Mouse (Mus musculus) myocyte (in vitro differentiated cells): ENCODE measurements around the gene Inpp4b. TPM values are rescaled to one million over a fixed set of nuclear protein-coding genes. Genes with fewer than 3 reads are reported as not detected.

Experiments used
- H3K27me3 ChIP-seq: one replicate; pipeline ENCODE4 v1.6.1; 2011; ENCODE audit not compliant: control insufficient read depth, insufficient read depth, insufficient read length
- H3K36me3 ChIP-seq: one replicate; pipeline ENCODE4 v1.6.1; 2011; ENCODE audit not compliant: control insufficient read depth, insufficient read depth
- H3K4me2 ChIP-seq: one replicate; pipeline ENCODE4 v1.6.1; 2011; ENCODE audit warnings: low read depth, control low read depth
- H3K4me3 ChIP-seq: one replicate; pipeline ENCODE4 v1.5.1; 2011; ENCODE audit warnings: mild to moderate bottlenecking, control low read depth, moderate library complexity
- H3K79me2 ChIP-seq: one replicate; pipeline ENCODE4 v1.6.1; 2011; ENCODE audit not compliant: control insufficient read depth, insufficient read depth
- H3ac ChIP-seq: one replicate; pipeline ENCODE4 v1.6.1; 2011; ENCODE audit not compliant: control insufficient read depth, insufficient read length
- CEBPB ChIP-seq: IDR thresholded peaks from 2 replicates; pipeline ENCODE4 v1.6.1; 2011; ENCODE audit warnings: mild to moderate bottlenecking, moderate library complexity; ENCODE audit not compliant: poor library complexity, insufficient read depth, severe bottlenecking
- E2F4 ChIP-seq: IDR thresholded peaks from one replicate; pipeline ENCODE4 v1.6.1; 2011; ENCODE audit warnings: mild to moderate bottlenecking, control low read depth, moderate library complexity; ENCODE audit not compliant: insufficient read depth
- MAX ChIP-seq: IDR thresholded peaks from one replicate; pipeline ENCODE4 v1.6.1; 2011; ENCODE audit warnings: low read depth, mild to moderate bottlenecking, control low read depth
- MYOD1 ChIP-seq, 3 experiments: IDR thresholded peaks; one replicate each; pipeline ENCODE4 v1.6.1; 2011; ENCODE audit warnings: control low read depth in 2 of 3, low read depth in 2 of 3, mild to moderate bottlenecking in 2 of 3, moderate library complexity in 1 of 3; ENCODE audit not compliant: insufficient read length in 2 of 3, control insufficient read depth in 1 of 3
- MYOG ChIP-seq, 3 experiments: IDR thresholded peaks; one replicate each; pipeline ENCODE4 v1.6.1; 2011; ENCODE audit warnings: control low read depth in 2 of 3, low read depth in 2 of 3, mild to moderate bottlenecking in 2 of 3; ENCODE audit not compliant: insufficient read length in 2 of 3, control insufficient read depth in 1 of 3, insufficient read depth in 1 of 3
- POLR2A ChIP-seq: IDR thresholded peaks from one replicate; pipeline ENCODE4 v1.6.1; 2011; ENCODE audit warnings: low read depth, mild to moderate bottlenecking, control low read depth, moderate library complexity; ENCODE audit not compliant: insufficient read length
- POLR2AphosphoS2 ChIP-seq: IDR thresholded peaks from one replicate; pipeline ENCODE4 v1.6.1; 2011; ENCODE audit warnings: low read depth, control low read depth; ENCODE audit not compliant: insufficient read length
- REST ChIP-seq: IDR thresholded peaks from one replicate; pipeline ENCODE4 v1.6.1; 2011; ENCODE audit warnings: mild to moderate bottlenecking, control low read depth, moderate library complexity; ENCODE audit not compliant: insufficient read depth, insufficient read length
- SRF ChIP-seq: IDR thresholded peaks from one replicate; pipeline ENCODE4 v1.6.1; 2011; ENCODE audit warnings: low read depth; ENCODE audit not compliant: control insufficient read depth, insufficient read length
- TCF12 ChIP-seq: IDR thresholded peaks from one replicate; pipeline ENCODE4 v1.6.1; 2011; ENCODE audit warnings: mild to moderate bottlenecking, control low read depth; ENCODE audit not compliant: poor library complexity, insufficient read depth, severe bottlenecking
- TCF3 ChIP-seq: IDR thresholded peaks from one replicate; pipeline ENCODE4 v1.6.1; 2011; ENCODE audit warnings: low read depth, control low read depth; ENCODE audit not compliant: insufficient read length
- USF1 ChIP-seq: IDR thresholded peaks from one replicate; pipeline ENCODE4 v1.6.1; 2011; ENCODE audit warnings: low read depth, mild to moderate bottlenecking, control low read depth, moderate library complexity
- polyA plus RNA-seq: library from polyadenylated mRNA; unstranded; fragments of >200 nt; fragmentation: generic; extraction: Trizol; gene quantifications from one replicate; pipeline ENCODE4 v1.2.1, GENCODE M21; 2012; ENCODE audit warnings: missing spikeins

Inpp4b gene
- polyA plus RNA-seq, 1 experiment: 5.6 TPM

GRCm38 (mm10) chr8:81859805-81860204 is 517.4 kb downstream of the Inpp4b start:
- H3K4me2 ChIP-seq: no peak overlapping the region
- no peaks in the 10 kb centered on the region for H3K36me3 ChIP-seq
- TF ChIP-seq E2F4 (no peak), SRF (no peak), MYOD1 (IDR thresholded peaks at IDR 0.05; ENCODE audit: control insufficient read depth in 1 of 3, insufficient read length in 2 of 3, low read depth in 2 of 3) (no peak), CEBPB (no peak), POLR2AphosphoS2 (no peak), MAX (no peak), TCF12 (no peak), REST (no peak), USF1 (no peak)
- H3ac ChIP-seq: no peak overlapping the region
- H3K27me3 ChIP-seq: no peaks in the 10 kb centered on the region
- H3K79me2 ChIP-seq: no peaks in the 10 kb centered on the region
- no peak overlapping the region for H3K4me3 ChIP-seq

- no peak for TF ChIP-seq TCF12
- TF ChIP-seq MYOD1 (IDR thresholded peaks at IDR 0.05; ENCODE audit: control insufficient read depth in 1 of 3, insufficient read length in 2 of 3, low read depth in 2 of 3): no peak
- TF ChIP-seq SRF: no peak
- TF ChIP-seq MYOG (IDR thresholded peaks at IDR 0.05; ENCODE audit: control insufficient read depth in 1 of 3, insufficient read depth in 1 of 3, insufficient read length in 2 of 3, low read depth in 2 of 3): no peak
- TF ChIP-seq POLR2A: no peak
- TF ChIP-seq CEBPB: no peak
- TF ChIP-seq POLR2AphosphoS2: no peak
- no peak for TF ChIP-seq REST
- TF ChIP-seq USF1: no peak
- TF ChIP-seq TCF3: no peak
- no peak for TF ChIP-seq MAX
- no peak for TF ChIP-seq E2F4
These were observed 519.0 kb downstream of the Inpp4b start for GRCm38 (mm10) chr8:81861311-81861710.

GRCm38 (mm10) chr8:81862738-81863137 is 520.4 kb downstream of the Inpp4b start:
- no peak overlapping the region for H3ac ChIP-seq
- no peak overlapping the region for H3K4me3 ChIP-seq
- H3K79me2 ChIP-seq: no peaks in the 10 kb centered on the region
- TF ChIP-seq REST (no peak), TCF12 (no peak), POLR2A (no peak), CEBPB (no peak), TCF3 (no peak), USF1 (no peak), MYOG (IDR thresholded peaks at IDR 0.05; ENCODE audit: control insufficient read depth in 1 of 3, insufficient read depth in 1 of 3, insufficient read length in 2 of 3, low read depth in 2 of 3) (no peak), E2F4 (no peak), MAX (no peak), SRF (no peak), MYOD1 (IDR thresholded peaks at IDR 0.05; ENCODE audit: control insufficient read depth in 1 of 3, insufficient read length in 2 of 3, low read depth in 2 of 3) (no peak), POLR2AphosphoS2 (no peak)
- H3K4me2 ChIP-seq: no peak overlapping the region
- H3K36me3 ChIP-seq: no peaks in the 10 kb centered on the region
- no peaks in the 10 kb centered on the region for H3K27me3 ChIP-seq

More at GRCm38 (mm10) chr8:81861311-81861710, 519.0 kb downstream of the Inpp4b start:
- Histone ChIP-seq H3K79me2 (no peaks in the 10 kb centered on the region), H3ac (no peak overlapping the region), H3K36me3 (no peaks in the 10 kb centered on the region), H3K4me2 (no peak overlapping the region), H3K27me3 (no peaks in the 10 kb centered on the region), H3K4me3 (no peak overlapping the region)

- H3K4me3 ChIP-seq: no peak overlapping the region
- H3K36me3 ChIP-seq: no peaks in the 10 kb centered on the region
- no peaks in the 10 kb centered on the region for H3K79me2 ChIP-seq
- H3K4me2 ChIP-seq: no peak overlapping the region
- no peaks in the 10 kb centered on the region for H3K27me3 ChIP-seq
- H3ac ChIP-seq: no peak overlapping the region
- TF ChIP-seq MYOG (IDR thresholded peaks at IDR 0.05; ENCODE audit: control insufficient read depth in 1 of 3, insufficient read depth in 1 of 3, insufficient read length in 2 of 3, low read depth in 2 of 3): no peak
- TF ChIP-seq CEBPB: no peak
- TF ChIP-seq TCF12: no peak
- no peak for TF ChIP-seq POLR2AphosphoS2
- no peak for TF ChIP-seq TCF3
- no peak for TF ChIP-seq MAX
These were observed 522.0 kb downstream of the Inpp4b start for GRCm38 (mm10) chr8:81864318-81864717.

- Histone ChIP-seq H3K27me3 (no peaks in the 10 kb centered on the region), H3K4me3 (no peak overlapping the region), H3K36me3 (no peaks in the 10 kb centered on the region), H3K79me2 (no peaks in the 10 kb centered on the region), H3ac (no peak overlapping the region), H3K4me2 (peak overlapping the region; percentile 57)
- TF ChIP-seq MYOD1 (IDR thresholded peaks at IDR 0.05; ENCODE audit: control insufficient read depth in 1 of 3, insufficient read length in 2 of 3, low read depth in 2 of 3) (no peak), POLR2A (no peak), MAX (no peak), E2F4 (no peak), POLR2AphosphoS2 (no peak), MYOG (IDR thresholded peaks at IDR 0.05; ENCODE audit: control insufficient read depth in 1 of 3, insufficient read depth in 1 of 3, insufficient read length in 2 of 3, low read depth in 2 of 3) (no peak), REST (no peak), SRF (no peak), USF1 (no peak), TCF3 (no peak), TCF12 (no peak), CEBPB (no peak)
These were observed 523.3 kb downstream of the Inpp4b start for GRCm38 (mm10) chr8:81865664-81866063.
